Mouse (Mus musculus) limb, embryonic 15.5 days (tissue): ENCODE measurements at regions not wholly inside any gene's neighbourhood (a gene's known extent, or its start where the extent isn't known, plus 50 kb on each side); places are given as distances from the start of the nearest gene placed in this dataset.

ENCODE experiments used
- ATAC-seq: fragments of 200-750 bp; cut with Nextera tagmentation; 2 replicates; pipeline ENCODE4 v1.8.0; 2017; ENCODE audit warnings: low read depth, moderate TSS enrichment; ENCODE audit not compliant: insufficient number of reproducible peaks, low FRiP score, low TSS enrichment
- H3K27ac ChIP-seq: fragments of 300-500 bp; sonication (generic); 2 replicates; pipeline ENCODE4 v1.5.1; 2015; ENCODE audit warnings: moderate library complexity, mild to moderate bottlenecking, inconsistent platforms
- H3K27me3 ChIP-seq: fragments of 300-500 bp; sonication (generic); 2 replicates; pipeline ENCODE4 v1.6.1; 2015; ENCODE audit warnings: inconsistent platforms
- H3K36me3 ChIP-seq: fragments of 300-500 bp; sonication (generic); 2 replicates; pipeline ENCODE4 v1.6.1; 2015; ENCODE audit warnings: inconsistent platforms
- H3K4me1 ChIP-seq: fragments of 300-500 bp; sonication (generic); 2 replicates; pipeline ENCODE4 v1.6.1; 2015; ENCODE audit warnings: inconsistent platforms
- H3K4me2 ChIP-seq: fragments of 300-500 bp; sonication (generic); 2 replicates; pipeline ENCODE4 v1.6.1; 2015; ENCODE audit warnings: mild to moderate bottlenecking, inconsistent platforms
- H3K4me3 ChIP-seq: fragments of 300-500 bp; sonication (generic); 2 replicates; pipeline ENCODE4 v1.5.1; 2015; ENCODE audit warnings: mild to moderate bottlenecking, inconsistent platforms
- H3K9ac ChIP-seq: fragments of 300-500 bp; sonication (generic); 2 replicates; pipeline ENCODE4 v1.6.1; 2015; ENCODE audit warnings: inconsistent platforms
- H3K9me3 ChIP-seq: fragments of 300-500 bp; sonication (generic); 2 replicates; pipeline ENCODE4 v1.6.1; 2016; ENCODE audit warnings: inconsistent platforms
- WGBS: fragments of 180-500 bp; shearing (Covaris S2); methylation state at CpG from one replicate; pipeline ENCODE4 v1.1.7; 2015; 5-methylcytosine and 5-hydroxymethylcytosine counted together

DNA sequence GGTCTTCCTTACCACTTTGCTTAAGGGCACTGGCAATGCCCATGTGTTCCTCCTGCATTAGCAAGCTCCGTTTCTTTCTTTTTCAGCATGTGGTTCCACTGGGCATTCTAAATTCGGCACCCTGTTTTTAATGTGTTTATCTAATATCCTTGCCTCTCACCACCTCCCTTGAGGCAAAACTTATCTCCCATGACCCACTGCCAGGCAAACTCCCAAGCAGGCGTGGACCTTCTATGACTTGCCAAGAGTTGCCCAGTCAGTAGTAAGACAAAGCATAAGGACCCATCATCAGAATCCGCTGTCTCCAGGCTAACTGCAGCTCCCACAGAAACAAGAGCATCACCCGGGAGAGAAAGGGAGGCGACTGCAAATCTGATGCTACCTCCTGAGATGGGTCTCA lies 245.2 kb downstream of the Setd4 start:
- no peak overlapping the region for H3K9ac ChIP-seq
- no peak overlapping the region for H3K27ac ChIP-seq
- no peaks in the 10 kb centered on the region for H3K36me3 ChIP-seq
- WGBS = 83% methylated on average over 6 of the region's 6 CpGs
- ATAC-seq = no peak
- no peaks in the 10 kb centered on the region for H3K27me3 ChIP-seq
- H3K4me2 ChIP-seq = no peak overlapping the region
- H3K9me3 ChIP-seq = no peaks in the 10 kb centered on the region
- no peaks in the 10 kb centered on the region for H3K4me1 ChIP-seq
- no peak overlapping the region for H3K4me3 ChIP-seq

GRCm38 (mm10) chr16:93358166-93358565 lies 245.7 kb downstream of the Setd4 start:
- Histone ChIP-seq H3K27me3 (no peaks in the 10 kb centered on the region), H3K9me3 (no peaks in the 10 kb centered on the region), H3K36me3 (no peaks in the 10 kb centered on the region), H3K27ac (no peak overlapping the region), H3K4me2 (no peak overlapping the region), H3K4me1 (no peaks in the 10 kb centered on the region), H3K9ac (no peak overlapping the region), H3K4me3 (no peak overlapping the region)
- WGBS = 78% methylated on average over 4 of the region's 4 CpGs
- no peak for ATAC-seq

DNA sequence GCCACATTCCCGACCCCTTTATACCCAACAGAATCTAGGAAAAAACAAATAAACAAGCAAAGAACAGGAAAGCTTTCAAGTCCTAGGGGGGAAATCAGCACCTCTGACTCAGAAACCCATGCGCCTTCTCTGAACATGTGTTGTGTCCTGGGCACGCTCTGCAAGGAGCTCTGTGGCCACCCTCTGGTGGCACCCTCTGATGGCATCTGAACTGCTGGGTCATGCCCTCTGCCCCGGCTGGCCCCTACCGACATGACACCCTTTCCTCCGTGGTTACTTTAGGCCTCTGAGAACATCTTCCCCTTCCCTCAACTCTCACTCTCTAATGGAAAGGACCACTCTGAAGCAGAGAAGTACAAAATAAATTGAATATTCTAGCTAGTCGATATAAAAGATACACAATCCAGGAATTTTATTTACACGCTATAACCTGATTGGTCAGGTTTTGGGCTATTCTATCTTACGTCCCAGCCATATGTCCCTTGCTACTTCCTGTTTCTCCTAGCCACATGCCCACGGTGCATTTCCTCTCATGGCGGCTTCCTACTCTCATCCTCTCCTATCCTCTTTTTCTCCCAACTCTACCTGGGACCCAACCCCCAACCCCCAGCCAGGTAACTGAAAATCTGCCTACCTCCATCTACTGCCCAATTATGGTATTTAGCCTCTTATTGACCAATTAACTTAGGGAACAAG lies 248.5 kb downstream of the Setd4 start:
- 82% methylated on average over 11 of the region's 11 CpGs for WGBS
- no peak for ATAC-seq

GRCm38 (mm10) chr16:93353971-93354370 lies 249.9 kb downstream of the Setd4 start:
- H3K4me2 ChIP-seq = no peak overlapping the region
- no peak overlapping the region for H3K4me3 ChIP-seq
- H3K36me3 ChIP-seq = no peaks in the 10 kb centered on the region
- no peaks in the 10 kb centered on the region for H3K27me3 ChIP-seq
- 75% methylated on average over 6 of the region's 6 CpGs for WGBS
- H3K9ac ChIP-seq = no peak overlapping the region
- H3K4me1 ChIP-seq = no peaks in the 10 kb centered on the region
- H3K9me3 ChIP-seq = no peaks in the 10 kb centered on the region
- no peak for ATAC-seq
- H3K27ac ChIP-seq = no peak overlapping the region

More for the DNA sequence above, 248.5 kb downstream of the Setd4 start:
- no peaks in the 10 kb centered on the region for H3K9me3 ChIP-seq
- no peak overlapping the region for H3K27ac ChIP-seq
- no peak overlapping the region for H3K4me3 ChIP-seq
- no peak overlapping the region for H3K9ac ChIP-seq
- no peak overlapping the region for H3K4me2 ChIP-seq
- H3K27me3 ChIP-seq = no peaks in the 10 kb centered on the region
- no peaks in the 10 kb centered on the region for H3K36me3 ChIP-seq
- no peaks in the 10 kb centered on the region for H3K4me1 ChIP-seq

- H3K9me3 ChIP-seq = no peaks in the 10 kb centered on the region
- 72% methylated on average over 5 of the region's 5 CpGs for WGBS
- H3K4me1 ChIP-seq = no peaks in the 10 kb centered on the region
- ATAC-seq = no peak
- H3K4me3 ChIP-seq = no peak overlapping the region
- no peak overlapping the region for H3K9ac ChIP-seq
- H3K4me2 ChIP-seq = no peak overlapping the region
- no peaks in the 10 kb centered on the region for H3K27me3 ChIP-seq
- no peak overlapping the region for H3K27ac ChIP-seq
- H3K36me3 ChIP-seq = no peaks in the 10 kb centered on the region
Observed at GRCm38 (mm10) chr16:93344555-93344954, 259.3 kb downstream of the Setd4 start.

DNA sequence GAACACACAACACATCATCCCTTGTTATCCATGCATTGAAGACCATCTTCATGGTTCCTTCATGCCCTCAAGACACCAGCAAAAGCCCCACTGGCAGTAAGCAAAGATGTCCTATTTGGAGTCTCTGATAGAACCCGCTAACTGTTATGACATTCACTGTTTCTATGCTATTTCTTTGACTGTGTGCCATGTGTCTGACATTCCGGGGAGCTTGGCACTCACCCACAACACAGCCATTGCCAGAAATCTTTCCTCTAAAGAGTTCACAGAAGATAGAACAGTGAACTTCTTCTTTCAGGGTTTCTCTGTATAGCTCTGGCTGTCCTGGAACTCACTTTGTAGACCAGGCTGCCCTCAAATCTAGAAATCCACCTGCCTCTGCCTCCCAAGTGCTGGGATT lies 261.2 kb downstream of the Setd4 start:
- WGBS = 73% methylated on average over 2 of the region's 2 CpGs

DNA sequence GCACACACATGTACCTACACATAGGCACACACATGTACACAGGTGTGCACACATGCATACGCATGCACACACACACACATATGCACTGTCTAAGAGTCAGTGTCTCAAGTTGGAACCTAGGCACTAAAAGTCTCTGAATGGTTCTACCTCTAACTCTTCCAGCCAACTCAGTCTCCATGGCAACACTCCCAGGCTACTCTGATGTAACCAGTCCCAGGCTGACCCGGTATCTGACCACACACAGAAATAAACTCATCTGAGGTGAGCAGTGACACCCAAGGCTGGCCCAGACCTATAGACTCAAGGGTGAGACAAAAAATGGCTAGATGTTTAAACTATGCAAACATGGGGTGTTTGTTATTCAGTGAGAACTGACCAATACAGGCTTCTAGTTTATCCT lies 262.1 kb downstream of the Setd4 start:
- Histone ChIP-seq H3K4me1 (no peaks in the 10 kb centered on the region), H3K27ac (no peak overlapping the region), H3K9me3 (no peaks in the 10 kb centered on the region), H3K9ac (no peak overlapping the region), H3K4me3 (no peak overlapping the region), H3K36me3 (no peaks in the 10 kb centered on the region), H3K4me2 (no peak overlapping the region), H3K27me3 (no peaks in the 10 kb centered on the region)
- WGBS = 88% methylated on average over 2 of the region's 2 CpGs
- ATAC-seq = no peak

More for the DNA sequence above, 261.2 kb downstream of the Setd4 start:
- Histone ChIP-seq H3K4me2 (no peak overlapping the region), H3K4me3 (no peak overlapping the region), H3K27me3 (no peaks in the 10 kb centered on the region), H3K4me1 (no peaks in the 10 kb centered on the region), H3K36me3 (no peaks in the 10 kb centered on the region), H3K9ac (no peak overlapping the region), H3K9me3 (no peaks in the 10 kb centered on the region), H3K27ac (no peak overlapping the region)
- no peak for ATAC-seq

DNA sequence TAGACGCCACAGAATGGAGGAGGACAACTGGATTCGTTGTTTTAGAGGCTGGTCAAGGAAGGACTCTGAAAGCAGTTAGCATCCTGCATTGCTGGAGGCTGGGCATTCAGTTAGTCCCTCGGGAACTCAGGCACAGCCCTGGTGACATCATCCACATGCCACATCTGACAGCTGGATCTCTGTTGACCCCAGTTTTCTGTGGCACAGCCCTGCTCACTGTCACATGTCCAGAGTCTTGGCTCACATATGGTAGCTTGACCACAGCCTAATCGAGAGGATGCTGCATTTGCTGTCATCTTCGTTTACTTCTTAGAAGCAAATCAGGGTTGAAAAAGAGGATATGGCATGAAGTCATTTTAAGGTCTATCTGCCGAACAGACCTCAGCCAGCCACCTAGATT lies 265.1 kb downstream of the Setd4 start:
- no peak overlapping the region for H3K9ac ChIP-seq
- 75% methylated on average over 6 of the region's 6 CpGs for WGBS
- H3K27me3 ChIP-seq = no peaks in the 10 kb centered on the region
- H3K36me3 ChIP-seq = no peaks in the 10 kb centered on the region
- no peak for ATAC-seq
- H3K4me2 ChIP-seq = no peak overlapping the region
- no peaks in the 10 kb centered on the region for H3K4me1 ChIP-seq
- no peak overlapping the region for H3K4me3 ChIP-seq
- no peak overlapping the region for H3K27ac ChIP-seq
- H3K9me3 ChIP-seq = no peaks in the 10 kb centered on the region

DNA sequence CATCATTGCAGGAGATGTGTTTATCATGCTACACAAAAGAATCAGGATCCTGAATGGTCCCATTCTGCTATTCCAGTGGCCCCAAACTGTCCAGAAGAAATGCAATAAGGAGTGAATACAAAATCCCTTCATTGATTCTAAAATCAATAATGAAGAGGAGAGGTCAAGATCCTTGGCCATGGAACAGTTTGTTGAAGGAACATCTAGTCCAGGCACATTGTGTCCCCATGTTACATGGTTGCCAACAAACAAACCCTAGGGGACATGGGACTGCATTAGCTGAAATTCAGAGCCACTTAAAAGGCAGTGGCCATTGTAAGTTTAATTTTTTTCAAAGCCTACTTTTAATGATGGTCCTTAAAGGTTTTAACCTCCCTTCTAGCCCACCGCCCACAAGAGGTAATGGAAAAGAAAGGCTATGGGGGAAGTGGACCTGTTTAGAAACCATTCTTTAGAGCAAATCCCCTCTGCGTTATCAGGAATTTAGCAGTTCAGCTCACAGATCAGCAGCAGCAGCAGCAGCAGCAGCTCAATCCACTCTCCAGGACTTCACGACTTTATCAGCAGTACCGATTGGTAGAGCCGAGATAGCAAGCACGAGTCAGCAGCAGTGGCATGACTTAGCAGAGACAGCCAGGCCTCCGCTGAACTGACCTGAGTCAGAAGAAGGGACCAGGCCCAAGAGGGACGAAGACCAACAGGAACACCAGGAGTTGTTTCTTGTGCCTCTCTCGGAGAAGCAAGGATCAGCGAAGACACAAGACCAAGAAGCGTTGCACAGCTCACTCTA lies 268.3 kb downstream of the Setd4 start:
- H3K9ac ChIP-seq = no peak overlapping the region
- H3K27me3 ChIP-seq = no peaks in the 10 kb centered on the region
- no peaks in the 10 kb centered on the region for H3K4me1 ChIP-seq
- 91% methylated on average over 11 of the region's 11 CpGs for WGBS
- H3K9me3 ChIP-seq = no peaks in the 10 kb centered on the region
- H3K4me2 ChIP-seq = no peak overlapping the region
- ATAC-seq = no peak
- H3K27ac ChIP-seq = no peak overlapping the region
- no peaks in the 10 kb centered on the region for H3K36me3 ChIP-seq
- no peak overlapping the region for H3K4me3 ChIP-seq

- H3K9me3 ChIP-seq = no peaks in the 10 kb centered on the region
- no peak for ATAC-seq
Observed at GRCm38 (mm10) chr16:93333654-93334053, 270.2 kb downstream of the Setd4 start.

GRCm38 (mm10) chr16:93328680-93329395 lies 275.0 kb downstream of the Setd4 start:
- H3K9ac ChIP-seq = no peak overlapping the region
- no peak overlapping the region for H3K4me3 ChIP-seq
- no peaks in the 10 kb centered on the region for H3K9me3 ChIP-seq
- H3K27me3 ChIP-seq = no peaks in the 10 kb centered on the region
- H3K27ac ChIP-seq = no peak overlapping the region
- H3K36me3 ChIP-seq = no peaks in the 10 kb centered on the region
- H3K4me1 ChIP-seq = peaks cover 6% of the 10 kb centered on the region
- no peak for ATAC-seq
- 22% methylated on average over 13 of the region's 13 CpGs for WGBS
- 0 out of 2 replicates have a peak overlapping the region, but pooled peaks have one; percentile 2 for H3K4me2 ChIP-seq

More at GRCm38 (mm10) chr16:93333654-93334053, 270.2 kb downstream of the Setd4 start:
- H3K9ac ChIP-seq = no peak overlapping the region
- H3K27me3 ChIP-seq = no peaks in the 10 kb centered on the region
- 80% methylated on average over 6 of the region's 6 CpGs for WGBS
- no peak overlapping the region for H3K4me3 ChIP-seq
- H3K36me3 ChIP-seq = no peaks in the 10 kb centered on the region
- H3K4me2 ChIP-seq = no peak overlapping the region
- peaks cover 6% of the 10 kb centered on the region for H3K4me1 ChIP-seq
- no peak overlapping the region for H3K27ac ChIP-seq

DNA sequence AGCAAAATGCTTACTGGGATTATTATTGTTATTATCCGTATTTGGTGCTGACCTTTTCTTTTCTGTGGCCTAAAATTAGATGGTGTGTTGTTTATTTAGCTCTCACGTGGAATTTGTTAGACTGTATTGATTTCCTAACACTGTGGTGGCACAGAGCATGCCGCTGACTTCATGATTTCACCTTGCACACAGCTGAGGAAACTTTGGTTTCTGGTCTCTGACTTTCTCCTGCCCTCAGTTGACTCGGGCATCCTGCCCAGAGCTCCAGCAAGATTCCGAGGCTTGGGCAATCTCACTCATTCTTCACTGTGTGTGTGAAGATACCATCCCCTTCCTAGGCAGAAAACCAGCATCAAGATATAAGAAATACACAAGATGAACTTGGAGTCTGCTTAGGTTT lies 279.0 kb downstream of the Setd4 start:
- Histone ChIP-seq H3K9ac (no peak overlapping the region), H3K27me3 (peaks cover 15% of the 10 kb centered on the region), H3K36me3 (no peaks in the 10 kb centered on the region), H3K4me1 (peaks cover 6% of the 10 kb centered on the region), H3K9me3 (no peaks in the 10 kb centered on the region), H3K4me2 (no peak overlapping the region), H3K27ac (no peak overlapping the region), H3K4me3 (no peak overlapping the region)
- 82% methylated on average over 5 of the region's 5 CpGs for WGBS
- ATAC-seq = no peak
